Mouse (Mus musculus) MEL (cell line): Measurements from ENCODE around the gene Arpp21.

ENCODE experiments used
- CHD1 ChIP-seq: IDR thresholded peaks from 2 replicates; pipeline ENCODE4 v1.6.1; 2012; ENCODE audit warnings: low read depth, mild to moderate bottlenecking, inconsistent platforms, low read length, improper control_type of control experiment
- CTCF ChIP-seq, 3 experiments: IDR thresholded peaks in 2 of 3; conservative IDR thresholded peaks in 1 of 3; 2 replicates each; pipeline ENCODE4 v1.5.1; 2011 to 2012; ENCODE audit warnings: low read length in 3 of 3, low read depth in 2 of 3, mild to moderate bottlenecking in 2 of 3, improper control_type of control experiment in 1 of 3, inconsistent platforms in 1 of 3, mixed read lengths in 1 of 3, moderate library complexity in 1 of 3; ENCODE audit not compliant: control insufficient read depth in 1 of 3, insufficient read depth in 1 of 3, poor library complexity in 1 of 3, severe bottlenecking in 1 of 3

GRCm38 (mm10) chr9:112182738-112183137 is 53.0 kb downstream of the Arpp21 start:
- TF ChIP-seq CTCF (IDR thresholded peaks at IDR 0.05 in 2 of 3, conservative IDR thresholded peaks at IDR 0.05 in 1 of 3; ENCODE audit: control insufficient read depth in 1 of 3, insufficient read depth in 1 of 3, low read depth in 2 of 3, low read length in 3 of 3, poor library complexity in 1 of 3, severe bottlenecking in 1 of 3) (no peak), CHD1 (no peak)
